Mouse (Mus musculus) neural tube, embryonic 13.5 days (tissue): Measurements from ENCODE around the gene Ptms. TPM values are rescaled to one million over a fixed set of nuclear protein-coding genes. Genes with fewer than 3 reads are reported as not detected.

Experiments
- ATAC-seq: fragments of 200-750 bp; cut with Nextera tagmentation; 2 replicates; pipeline ENCODE4 v1.8.0; 2017; ENCODE audit warnings: low read depth, mild to moderate bottlenecking, moderate TSS enrichment, moderate library complexity
- H3K27ac ChIP-seq: fragments of 300-500 bp; sonication (generic); replicated peaks from 2 replicates; pipeline ENCODE4 v1.5.1; 2015; ENCODE audit warnings: moderate library complexity, mild to moderate bottlenecking, inconsistent platforms
- H3K27me3 ChIP-seq: fragments of 300-500 bp; sonication (generic); 2 replicates; pipeline ENCODE4 v1.6.1; 2015; ENCODE audit warnings: mild to moderate bottlenecking, inconsistent platforms
- H3K36me3 ChIP-seq: fragments of 300-500 bp; sonication (generic); 2 replicates; pipeline ENCODE4 v1.6.1; 2015; ENCODE audit warnings: mild to moderate bottlenecking, inconsistent platforms
- H3K4me1 ChIP-seq: fragments of 300-500 bp; sonication (generic); replicated peaks from 2 replicates; pipeline ENCODE4 v1.6.1; 2015; ENCODE audit warnings: inconsistent platforms
- H3K4me2 ChIP-seq: fragments of 300-500 bp; sonication (generic); 2 replicates; pipeline ENCODE4 v1.6.1; 2015; ENCODE audit warnings: inconsistent platforms, mild to moderate bottlenecking, moderate library complexity
- H3K4me3 ChIP-seq: fragments of 300-500 bp; sonication (generic); 2 replicates; pipeline ENCODE4 v1.5.1; 2015; ENCODE audit warnings: mild to moderate bottlenecking, inconsistent platforms
- H3K9ac ChIP-seq: fragments of 300-500 bp; sonication (generic); 2 replicates; pipeline ENCODE4 v1.6.1; 2015; ENCODE audit warnings: moderate library complexity, mild to moderate bottlenecking, inconsistent platforms
- H3K9me3 ChIP-seq: fragments of 300-500 bp; sonication (generic); 2 replicates; pipeline ENCODE4 v1.6.1; 2016; ENCODE audit warnings: inconsistent platforms
- WGBS: fragments of 180-500 bp; shearing (Covaris S2); methylation state at CpG from one replicate; pipeline ENCODE4 v1.1.7; 2015; 5-methylcytosine and 5-hydroxymethylcytosine counted together
- polyA plus RNA-seq: library from polyadenylated mRNA; unstranded; fragments of >200 nt; fragmentation: Nextera tagmentation; extraction: Ambion mirVana; gene quantifications from 2 replicates; pipeline ENCODE4 v1.2.1, GENCODE M21; 2015

Ptms gene
- polyA plus RNA-seq, 1 experiment from 2014 or later, result 797 TPM

GRCm38 (mm10) chr6:124866560-124866959 is 53.3 kb downstream of the Ptms start:
- H3K4me3 ChIP-seq, result no peak overlapping the region
- no peak overlapping the region for H3K27ac ChIP-seq
- no peaks in the 10 kb centered on the region for H3K9me3 ChIP-seq
- no peak overlapping the region for H3K4me2 ChIP-seq
- 0 out of 2 replicates have a peak overlapping the region, but pooled peaks have one; percentile 38 for H3K9ac ChIP-seq
- 66% methylated on average over 6 of the region's 7 CpGs for WGBS
- no peaks in the 10 kb centered on the region for H3K36me3 ChIP-seq
- ATAC-seq, result no peak
- peaks cover 42% of the 10 kb centered on the region for H3K4me1 ChIP-seq
- H3K27me3 ChIP-seq, result no peaks in the 10 kb centered on the region

- Histone ChIP-seq H3K4me1 (peaks cover 49% of the 10 kb centered on the region), H3K36me3 (peaks cover 3% of the 10 kb centered on the region; the same call in 1 of the 2 replicates), H3K27ac (peak overlapping the region; percentile 97), H3K9me3 (no peaks in the 10 kb centered on the region), H3K9ac (0 out of 2 replicates have a peak overlapping the region, but pooled peaks have one; percentile 26), H3K27me3 (no peaks in the 10 kb centered on the region), H3K4me3 (no peak overlapping the region), H3K4me2 (no peak overlapping the region)
- ATAC-seq, result no peak
- WGBS, result 48% methylated on average over 18 of the region's 18 CpGs
These were observed 54.0 kb downstream of the Ptms start for GRCm38 (mm10) chr6:124865766-124866362.

Other genes with a start within 250 kb of the Ptms start
- 110 and 120 TPM in 2 replicates for gene Emg1, start 207.9 kb downstream of the Ptms start, polyA plus RNA-seq
- 259 and 270 TPM in 2 replicates for gene Phb2, start 207.8 kb downstream of the Ptms start, polyA plus RNA-seq
- 6.0 and 7.9 TPM in 2 replicates for gene Ptpn6, start 181.4 kb downstream of the Ptms start, polyA plus RNA-seq
- 687 and 693 TPM in 2 replicates for gene Grcc10, start 178.7 kb downstream of the Ptms start, polyA plus RNA-seq
- not detected in 2 replicates for gene Gm45234, start 164.1 kb downstream of the Ptms start, polyA plus RNA-seq
- gene Atn1, start 163.6 kb downstream of the Ptms start, polyA plus RNA-seq, result 21.0 and 23.1 TPM in 2 replicates
- 67.2 and 69.8 TPM in 2 replicates for gene Eno2, start 150.4 kb downstream of the Ptms start, polyA plus RNA-seq
- gene Lrrc23, start 140.4 kb downstream of the Ptms start, polyA plus RNA-seq, result 0.57 and 2.1 TPM in 2 replicates
- 4.7 and 8.5 TPM in 2 replicates for gene Spsb2, start 111.4 kb downstream of the Ptms start, polyA plus RNA-seq
- 385 and 391 TPM in 2 replicates for gene Tpi1, start 105.8 kb downstream of the Ptms start, polyA plus RNA-seq
- gene Usp5, start 90.6 kb downstream of the Ptms start, polyA plus RNA-seq, result 176 and 178 TPM in 2 replicates
- gene Cdca3, start 90.6 kb downstream of the Ptms start, polyA plus RNA-seq, result 26.6 and 33.2 TPM in 2 replicates
- gene Gnb3, start 79.8 kb downstream of the Ptms start, polyA plus RNA-seq, result 0.44 and 0.93 TPM in 2 replicates
- gene P3h3, start 62.4 kb downstream of the Ptms start, polyA plus RNA-seq, result 20.5 and 20.6 TPM in 2 replicates
- 21.2 and 22.4 TPM in 2 replicates for gene Gpr162, start 56.1 kb downstream of the Ptms start, polyA plus RNA-seq
- 0.21 TPM in 1 of 2 replicates, not detected in the other for gene Cd4, start 31.9 kb downstream of the Ptms start, polyA plus RNA-seq
- gene Lag3, start 8.4 kb downstream of the Ptms start, polyA plus RNA-seq, result 2.2 and 3.2 TPM in 2 replicates
- 535 and 552 TPM in 2 replicates for gene Mlf2, start 11.3 kb upstream of the Ptms start, polyA plus RNA-seq
- gene Cops7a, start 45.4 kb upstream of the Ptms start, polyA plus RNA-seq, result 85.4 and 96.4 TPM in 2 replicates
- 28.4 and 28.9 TPM in 2 replicates for gene Pianp, start 76.6 kb upstream of the Ptms start, polyA plus RNA-seq
- gene Zfp384, start 89.0 kb upstream of the Ptms start, polyA plus RNA-seq, result 20.0 and 23.2 TPM in 2 replicates
- gene Ing4, start 119.7 kb upstream of the Ptms start, polyA plus RNA-seq, result 147 and 148 TPM in 2 replicates
- 19.0 and 21.0 TPM in 2 replicates for gene Acrbp, start 129.6 kb upstream of the Ptms start, polyA plus RNA-seq
- 0.43 and 0.77 TPM in 2 replicates for gene Lpar5, start 147.8 kb upstream of the Ptms start, polyA plus RNA-seq
- 89.0 and 107 TPM in 2 replicates for gene Chd4, start 175.9 kb upstream of the Ptms start, polyA plus RNA-seq
- 44.5 and 45.3 TPM in 2 replicates for gene Nop2, start 211.8 kb upstream of the Ptms start, polyA plus RNA-seq
- gene Iffo1, start 225.1 kb upstream of the Ptms start, polyA plus RNA-seq, result 21.1 and 24.0 TPM in 2 replicates
- 1,206 and 1,336 TPM in 2 replicates for gene Gapdh, start 246.4 kb upstream of the Ptms start, polyA plus RNA-seq